Mouse (Mus musculus): ENCODE measurements around the gene Gm7029. TPM values are rescaled to one million over a fixed set of nuclear protein-coding genes. Genes with fewer than 3 reads are reported as not detected.

The Gm7029 gene
- polyA plus RNA-seq, 1 experiment from 2014 or later, result not detected

GRCm38 (mm10) chr17:33909077-33909868, 35.6 kb downstream of the Gm7029 start, which contains the start of gene Daxx:
Gene Daxx, plus strand, starts transcription at chr17:33909414.
- Histone ChIP-seq H3K9me3 (no peaks in the 10 kb centered on the region), H3K4me2 (replicated peaks) (peak within 1 kb of the TSS; percentile 94), H3K36me3 (peaks cover 30% of the 10 kb centered on the region), H3K27ac (replicated peaks) (peak within 1 kb of the TSS; percentile 95), H3K27me3 (no peaks in the 10 kb centered on the region), H3K9ac (replicated peaks) (peak within 1 kb of the TSS; percentile 89), H3K4me1 (peaks cover 30% of the 10 kb centered on the region), H3K4me3 (peak within 1 kb of the TSS; percentile 80)
- under 1% methylated on average over 68 of the region's 68 CpGs for WGBS
- ATAC-seq (replicated peaks), result peak; percentile 97

DNA sequence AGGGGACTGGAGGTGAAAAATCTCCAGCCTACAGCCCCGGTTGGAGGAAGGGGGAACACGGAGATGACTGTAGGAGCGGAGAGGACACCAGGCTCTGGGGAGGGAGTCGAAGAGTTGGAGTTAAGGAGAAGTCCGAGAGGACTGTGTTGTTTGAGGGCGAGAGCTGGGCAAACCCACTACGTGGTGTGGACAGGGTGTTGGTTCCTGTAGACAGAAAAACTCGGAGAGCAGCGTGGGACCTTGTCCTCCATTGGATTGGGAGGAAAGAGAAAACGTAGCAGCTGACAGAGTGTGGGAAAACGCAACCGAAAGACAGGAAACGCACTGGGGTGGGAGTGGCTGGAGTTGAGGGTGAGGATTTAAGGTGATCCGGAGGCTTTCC, 36.2 kb downstream of the Gm7029 start:
- ATAC-seq (replicated peaks), result 0 out of 2 replicates have a peak, but pooled peaks have one; percentile 1
- under 1% methylated on average over 14 of the region's 14 CpGs for WGBS
- peak overlapping the region; percentile 95 for H3K27ac ChIP-seq (replicated peaks)

GRCm38 (mm10) chr17:33910346-33911051, 36.9 kb downstream of the Gm7029 start:
- H3K4me3 ChIP-seq, result peak overlapping the region; percentile 80
- H3K27me3 ChIP-seq, result no peaks in the 10 kb centered on the region
- H3K4me2 ChIP-seq (replicated peaks), result peak overlapping the region; percentile 94
- H3K27ac ChIP-seq (replicated peaks), result no peak overlapping the region
- H3K36me3 ChIP-seq, result peaks cover 39% of the 10 kb centered on the region
- peak overlapping the region; percentile 87 for H3K9ac ChIP-seq (replicated peaks)
- WGBS, result 52% methylated on average over 11 of the region's 11 CpGs
- no peaks in the 10 kb centered on the region for H3K9me3 ChIP-seq
- no peak for ATAC-seq (replicated peaks)
- peaks cover 40% of the 10 kb centered on the region for H3K4me1 ChIP-seq

More for the DNA sequence above, 36.2 kb downstream of the Gm7029 start:
- Histone ChIP-seq H3K4me2 (replicated peaks) (peak overlapping the region; percentile 94), H3K36me3 (peaks cover 36% of the 10 kb centered on the region), H3K9ac (replicated peaks) (peak overlapping the region; percentile 87), H3K4me1 (peaks cover 33% of the 10 kb centered on the region), H3K9me3 (no peaks in the 10 kb centered on the region), H3K4me3 (peak overlapping the region; percentile 80), H3K27me3 (no peaks in the 10 kb centered on the region)

- no peak overlapping the region for H3K27ac ChIP-seq (replicated peaks)
- H3K9me3 ChIP-seq, result no peaks in the 10 kb centered on the region
- 90% methylated on average over 31 of the region's 31 CpGs for WGBS
- H3K36me3 ChIP-seq, result peaks cover 39% of the 10 kb centered on the region
- no peaks in the 10 kb centered on the region for H3K27me3 ChIP-seq
- H3K4me3 ChIP-seq, result no peak overlapping the region
- H3K4me1 ChIP-seq, result peaks cover 42% of the 10 kb centered on the region
- H3K9ac ChIP-seq (replicated peaks), result no peak overlapping the region
- no peak overlapping the region for H3K4me2 ChIP-seq (replicated peaks)
- ATAC-seq (replicated peaks), result no peak
Observed at GRCm38 (mm10) chr17:33911052-33911812, 37.6 kb downstream of the Gm7029 start.

GRCm38 (mm10) chr17:33911813-33912414, 38.3 kb downstream of the Gm7029 start:
- no peak for ATAC-seq (replicated peaks)
- Histone ChIP-seq H3K9ac (replicated peaks) (no peak overlapping the region), H3K4me3 (no peak overlapping the region), H3K4me2 (replicated peaks) (no peak overlapping the region), H3K4me1 (peaks cover 48% of the 10 kb centered on the region), H3K36me3 (peaks cover 39% of the 10 kb centered on the region), H3K9me3 (no peaks in the 10 kb centered on the region), H3K27me3 (no peaks in the 10 kb centered on the region), H3K27ac (replicated peaks) (no peak overlapping the region)
- WGBS, result 91% methylated on average over 28 of the region's 28 CpGs

DNA sequence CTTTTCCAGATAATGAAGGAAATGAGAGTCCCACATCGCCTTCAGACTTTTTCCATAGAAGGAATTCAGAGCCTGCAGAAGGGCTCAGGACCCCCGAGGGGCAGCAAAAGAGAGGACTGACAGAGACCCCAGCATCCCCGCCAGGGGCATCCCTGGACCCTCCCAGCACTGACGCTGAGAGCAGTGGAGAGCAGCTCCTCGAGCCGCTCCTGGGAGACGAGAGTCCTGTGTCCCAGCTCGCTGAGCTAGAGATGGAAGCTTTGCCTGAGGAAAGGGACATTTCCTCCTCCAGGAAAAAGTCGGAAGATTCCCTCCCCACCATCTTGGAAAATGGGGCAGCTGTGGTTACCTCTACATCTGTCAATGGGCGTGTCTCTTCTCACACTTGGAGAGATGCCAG, 39.6 kb downstream of the Gm7029 start:
- Histone ChIP-seq H3K9me3 (no peaks in the 10 kb centered on the region), H3K4me1 (peaks cover 47% of the 10 kb centered on the region), H3K27me3 (no peaks in the 10 kb centered on the region), H3K4me3 (no peak overlapping the region), H3K27ac (replicated peaks) (no peak overlapping the region), H3K4me2 (replicated peaks) (no peak overlapping the region), H3K9ac (replicated peaks) (no peak overlapping the region), H3K36me3 (peaks cover 39% of the 10 kb centered on the region)
- no peak for ATAC-seq (replicated peaks)
- 89% methylated on average over 10 of the region's 10 CpGs for WGBS

GRCm38 (mm10) chr17:33913905-33914304, 40.3 kb downstream of the Gm7029 start:
- H3K4me3 ChIP-seq, result no peak overlapping the region
- no peaks in the 10 kb centered on the region for H3K27me3 ChIP-seq
- no peak for ATAC-seq (replicated peaks)
- no peak overlapping the region for H3K27ac ChIP-seq (replicated peaks)
- peaks cover 39% of the 10 kb centered on the region for H3K36me3 ChIP-seq
- H3K9ac ChIP-seq (replicated peaks), result no peak overlapping the region
- no peaks in the 10 kb centered on the region for H3K9me3 ChIP-seq
- H3K4me2 ChIP-seq (replicated peaks), result no peak overlapping the region
- H3K4me1 ChIP-seq, result peaks cover 46% of the 10 kb centered on the region
- 97% methylated on average over 8 of the region's 8 CpGs for WGBS

DNA sequence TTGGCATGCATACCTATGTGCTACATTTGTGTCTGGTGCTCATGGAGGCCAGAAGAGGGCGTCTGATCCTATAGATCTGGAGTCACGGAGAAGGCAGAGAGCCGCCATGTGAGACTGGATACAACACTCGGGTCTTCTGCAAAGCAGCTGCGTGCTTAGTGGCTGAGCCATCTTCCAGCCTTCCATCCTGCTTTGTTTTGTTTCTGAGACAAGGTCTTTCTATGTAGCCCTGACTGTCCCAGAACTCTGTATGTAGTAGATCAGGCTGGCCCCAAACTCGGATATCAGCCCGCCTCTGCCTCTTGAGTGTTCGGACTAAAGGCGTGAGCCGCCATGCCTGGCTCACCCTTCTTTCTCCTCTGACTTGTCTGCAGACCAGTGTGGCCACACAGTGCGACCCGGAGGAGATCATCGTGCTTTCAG, 41.3 kb downstream of the Gm7029 start:
- peak overlapping the region; percentile 59 for H3K4me3 ChIP-seq
- peaks cover 55% of the 10 kb centered on the region for H3K4me1 ChIP-seq
- H3K9me3 ChIP-seq, result no peaks in the 10 kb centered on the region
- no peaks in the 10 kb centered on the region for H3K27me3 ChIP-seq
- 68% methylated on average over 13 of the region's 13 CpGs for WGBS
- H3K4me2 ChIP-seq (replicated peaks), result peak overlapping the region; percentile 73
- H3K9ac ChIP-seq (replicated peaks), result peak overlapping the region; percentile 51; the same call in 1 of the 2 replicates
- no peak for ATAC-seq (replicated peaks)
- H3K27ac ChIP-seq (replicated peaks), result peak overlapping the region; percentile 86; the same call in 1 of the 2 replicates
- peaks cover 39% of the 10 kb centered on the region for H3K36me3 ChIP-seq

GRCm38 (mm10) chr17:33915671-33916250, 42.1 kb downstream of the Gm7029 start, which contains the start of the genes Tapbp and Zbtb22:
Gene Tapbp, plus strand, starts transcription at chr17:33915899.
Gene Zbtb22, plus strand, starts transcription at chr17:33915904.
- Histone ChIP-seq H3K9me3 (no peaks in the 10 kb centered on the region), H3K27me3 (no peaks in the 10 kb centered on the region), H3K4me3 (peak within 1 kb of the TSS; percentile 59), H3K4me1 (peaks cover 55% of the 10 kb centered on the region), H3K27ac (replicated peaks) (peak within 1 kb of the TSS; percentile 86), H3K36me3 (peaks cover 39% of the 10 kb centered on the region), H3K4me2 (replicated peaks) (peak within 1 kb of the TSS; percentile 73), H3K9ac (replicated peaks) (peak within 1 kb of the TSS; percentile 51)
- under 1% methylated on average over 34 of the region's 34 CpGs for WGBS
- peak; percentile 92 for ATAC-seq (replicated peaks)

- peaks cover 50% of the 10 kb centered on the region for H3K4me1 ChIP-seq
Observed at GRCm38 (mm10) chr17:33916294-33916693, 42.7 kb downstream of the Gm7029 start.

More at GRCm38 (mm10) chr17:33916294-33916693, 42.7 kb downstream of the Gm7029 start:
- Histone ChIP-seq H3K36me3 (peaks cover 36% of the 10 kb centered on the region), H3K4me2 (replicated peaks) (peak overlapping the region; percentile 73), H3K4me3 (peak overlapping the region; percentile 59), H3K27me3 (no peaks in the 10 kb centered on the region), H3K9ac (replicated peaks) (peak overlapping the region; percentile 51), H3K27ac (replicated peaks) (peak overlapping the region; percentile 86), H3K9me3 (no peaks in the 10 kb centered on the region)
- under 1% methylated on average over 19 of the region's 20 CpGs for WGBS
- peak; percentile 36 for ATAC-seq (replicated peaks)
